Mouse (Mus musculus): ENCODE measurements around the gene Slc22a3.

- TF ChIP-seq POLR2A (IDR thresholded peaks at IDR 0.05; ENCODE audit: control insufficient read depth, low read depth, low read length) (no peak), CTCF (IDR thresholded peaks at IDR 0.05; ENCODE audit: control insufficient read depth, insufficient read depth, insufficient replicate concordance, low read depth, low read length) (no peak)
Observed at GRCm38 (mm10) chr17:12472547-12472946, 35.0 kb downstream of the Slc22a3 start.
